Mouse (Mus musculus): Measurements from ENCODE around the gene Zpbp2.

GRCm38 (mm10) chr11:98581286-98582029 lies 30.6 kb downstream of the Zpbp2 start:
- TF ChIP-seq CTCF (IDR thresholded peaks at IDR 0.05; ENCODE audit: control insufficient read depth, insufficient read depth, insufficient read length) (no peak), USF1 (IDR thresholded peaks at IDR 0.05; ENCODE audit: low read depth) (no peak), MYOG (IDR thresholded peaks at IDR 0.05; ENCODE audit: control insufficient read depth, extremely low read depth, insufficient read length) (no peak)

Measured in C2C12 (cell line).